Mouse (Mus musculus): ENCODE results near the gene Slc35f6. TPM values are rescaled to one million over a fixed set of nuclear protein-coding genes. Genes with fewer than 3 reads are reported as not detected.

The Slc35f6 gene
- 33.1 TPM for polyA plus RNA-seq (2012; fragmentation: generic; extraction: Trizol)

- TF ChIP-seq E2F4 (IDR thresholded peaks at IDR 0.05; ENCODE audit: insufficient read depth) (no peak), MAX (IDR thresholded peaks at IDR 0.05; ENCODE audit: low read depth) (no peak), MYOD1 (IDR thresholded peaks at IDR 0.05; ENCODE audit: control insufficient read depth in 1 of 3, insufficient read length in 2 of 3, low read depth in 2 of 3) (no peak), USF1 (IDR thresholded peaks at IDR 0.05; ENCODE audit: low read depth) (peak; percentile 85), CEBPB (IDR thresholded peaks at IDR 0.05; ENCODE audit: insufficient read depth, poor library complexity, severe bottlenecking) (no peak), POLR2A (IDR thresholded peaks at IDR 0.05; ENCODE audit: insufficient read length, low read depth) (peak; percentile 72), SRF (IDR thresholded peaks at IDR 0.05; ENCODE audit: control insufficient read depth, insufficient read length, low read depth) (no peak), POLR2AphosphoS2 (IDR thresholded peaks at IDR 0.05; ENCODE audit: insufficient read length, low read depth) (peak; percentile 85), MYOG (IDR thresholded peaks at IDR 0.05; ENCODE audit: control insufficient read depth in 1 of 3, insufficient read depth in 1 of 3, insufficient read length in 2 of 3, low read depth in 2 of 3) (no peak)
- Histone ChIP-seq H3K4me2 (ENCODE audit: low read depth) (peak within 1 kb of the TSS; percentile 93), H3K27me3 (ENCODE audit: control insufficient read depth, insufficient read depth, insufficient read length) (no peaks in the 10 kb centered on the region), H3K36me3 (ENCODE audit: control insufficient read depth, insufficient read depth) (no peaks in the 10 kb centered on the region), H3K4me3 (peak within 1 kb of the TSS; percentile 86), H3K79me2 (ENCODE audit: control insufficient read depth, insufficient read depth) (peaks cover 17% of the 10 kb centered on the region), H3ac (ENCODE audit: control insufficient read depth, insufficient read length) (peak within 1 kb of the TSS; percentile 63)
Measured at GRCm38 (mm10) chr5:30647815-30648560, at the start of gene Slc35f6. Gene Slc35f6, plus strand, starts transcription at chr5:30647933.

GRCm38 (mm10) chr5:30601397-30601796, 46.3 kb upstream of the Slc35f6 start:
- Histone ChIP-seq H3K36me3 (ENCODE audit: control insufficient read depth, insufficient read depth) (no peaks in the 10 kb centered on the region), H3K4me3 (no peak overlapping the region), H3ac (ENCODE audit: control insufficient read depth, insufficient read length) (no peak overlapping the region), H3K79me2 (ENCODE audit: control insufficient read depth, insufficient read depth) (no peaks in the 10 kb centered on the region), H3K27me3 (ENCODE audit: control insufficient read depth, insufficient read depth, insufficient read length) (peaks cover 74% of the 10 kb centered on the region), H3K4me2 (ENCODE audit: low read depth) (no peak overlapping the region)
- no peak for TF ChIP-seq SRF (IDR thresholded peaks at IDR 0.05; ENCODE audit: control insufficient read depth, insufficient read length, low read depth)
- TF ChIP-seq MYOD1 (IDR thresholded peaks at IDR 0.05; ENCODE audit: control insufficient read depth in 1 of 3, insufficient read length in 2 of 3, low read depth in 2 of 3) = no peak
- TF ChIP-seq USF1 (IDR thresholded peaks at IDR 0.05; ENCODE audit: low read depth) = no peak
- TF ChIP-seq MYOG (IDR thresholded peaks at IDR 0.05; ENCODE audit: control insufficient read depth in 1 of 3, insufficient read depth in 1 of 3, insufficient read length in 2 of 3, low read depth in 2 of 3) = no peak
- TF ChIP-seq CEBPB (IDR thresholded peaks at IDR 0.05; ENCODE audit: insufficient read depth, poor library complexity, severe bottlenecking) = no peak
- TF ChIP-seq E2F4 (IDR thresholded peaks at IDR 0.05; ENCODE audit: insufficient read depth) = no peak
- TF ChIP-seq REST (IDR thresholded peaks at IDR 0.05; ENCODE audit: insufficient read depth, insufficient read length) = no peak
- no peak for TF ChIP-seq POLR2AphosphoS2 (IDR thresholded peaks at IDR 0.05; ENCODE audit: insufficient read length, low read depth)
- no peak for TF ChIP-seq TCF12 (IDR thresholded peaks at IDR 0.05; ENCODE audit: insufficient read depth, poor library complexity, severe bottlenecking)
- TF ChIP-seq TCF3 (IDR thresholded peaks at IDR 0.05; ENCODE audit: insufficient read length, low read depth) = no peak
- TF ChIP-seq POLR2A (IDR thresholded peaks at IDR 0.05; ENCODE audit: insufficient read length, low read depth) = no peak
- TF ChIP-seq MAX (IDR thresholded peaks at IDR 0.05; ENCODE audit: low read depth) = no peak

GRCm38 (mm10) chr5:30603255-30603654, 44.5 kb upstream of the Slc35f6 start:
- no peaks in the 10 kb centered on the region for H3K36me3 ChIP-seq (ENCODE audit: control insufficient read depth, insufficient read depth)
- H3K4me2 ChIP-seq (ENCODE audit: low read depth) = no peak overlapping the region
- no peak overlapping the region for H3ac ChIP-seq (ENCODE audit: control insufficient read depth, insufficient read length)
- TF ChIP-seq MYOG (IDR thresholded peaks at IDR 0.05; ENCODE audit: control insufficient read depth in 1 of 3, insufficient read depth in 1 of 3, insufficient read length in 2 of 3, low read depth in 2 of 3) (no peak), MAX (IDR thresholded peaks at IDR 0.05; ENCODE audit: low read depth) (no peak), TCF12 (IDR thresholded peaks at IDR 0.05; ENCODE audit: insufficient read depth, poor library complexity, severe bottlenecking) (no peak), E2F4 (IDR thresholded peaks at IDR 0.05; ENCODE audit: insufficient read depth) (no peak), USF1 (IDR thresholded peaks at IDR 0.05; ENCODE audit: low read depth) (no peak), MYOD1 (IDR thresholded peaks at IDR 0.05; ENCODE audit: control insufficient read depth in 1 of 3, insufficient read length in 2 of 3, low read depth in 2 of 3) (no peak), CEBPB (IDR thresholded peaks at IDR 0.05; ENCODE audit: insufficient read depth, poor library complexity, severe bottlenecking) (no peak)
- H3K4me3 ChIP-seq = no peak overlapping the region
- peaks cover 69% of the 10 kb centered on the region for H3K27me3 ChIP-seq (ENCODE audit: control insufficient read depth, insufficient read depth, insufficient read length)
- H3K79me2 ChIP-seq (ENCODE audit: control insufficient read depth, insufficient read depth) = no peaks in the 10 kb centered on the region

DNA sequence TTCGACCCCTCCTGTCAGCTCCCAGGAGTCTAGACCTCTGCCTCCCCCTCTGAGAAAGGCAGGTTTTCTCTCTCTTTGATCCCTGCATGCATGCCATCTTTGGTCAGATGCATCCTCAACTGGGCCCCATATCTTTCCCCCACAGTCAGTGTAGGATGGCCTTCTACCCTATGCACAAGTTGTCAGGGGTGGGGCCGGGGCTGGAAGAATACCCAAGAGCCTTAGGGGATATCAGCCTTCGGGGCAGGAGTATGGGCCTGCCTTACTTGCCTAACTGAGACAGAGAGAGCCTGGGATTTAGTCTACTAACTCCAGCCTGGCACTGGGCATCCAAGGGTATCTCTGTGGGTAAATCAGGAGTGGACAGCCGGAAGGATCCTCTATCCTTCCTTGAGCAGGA, 43.8 kb upstream of the Slc35f6 start:
- H3K4me3 ChIP-seq = no peak overlapping the region
- H3K79me2 ChIP-seq (ENCODE audit: control insufficient read depth, insufficient read depth) = no peaks in the 10 kb centered on the region
- H3K36me3 ChIP-seq (ENCODE audit: control insufficient read depth, insufficient read depth) = no peaks in the 10 kb centered on the region
- H3K4me2 ChIP-seq (ENCODE audit: low read depth) = no peak overlapping the region
- no peak overlapping the region for H3ac ChIP-seq (ENCODE audit: control insufficient read depth, insufficient read length)
- H3K27me3 ChIP-seq (ENCODE audit: control insufficient read depth, insufficient read depth, insufficient read length) = peaks cover 64% of the 10 kb centered on the region
- TF ChIP-seq SRF (IDR thresholded peaks at IDR 0.05; ENCODE audit: control insufficient read depth, insufficient read length, low read depth) = no peak

DNA sequence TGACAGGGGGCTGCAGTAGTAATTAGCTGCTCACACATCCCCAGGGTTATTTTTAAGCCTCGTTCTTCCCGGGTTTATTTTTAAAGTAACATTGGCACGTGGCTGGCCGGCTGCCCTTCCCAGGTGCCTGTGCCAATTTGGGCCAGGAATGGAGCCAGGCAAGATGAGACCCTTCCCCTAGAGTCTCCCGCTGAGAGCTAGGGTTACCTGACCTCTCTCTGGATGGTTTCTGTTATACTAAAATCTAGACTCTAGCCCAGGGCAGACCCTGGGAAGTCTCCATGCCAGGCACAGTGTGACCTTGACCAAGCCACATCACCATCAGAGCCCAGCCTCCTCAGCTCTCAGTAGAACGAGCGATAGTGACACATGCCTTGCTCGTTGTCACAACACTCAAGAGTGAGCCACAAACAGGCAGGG, 43.0 kb upstream of the Slc35f6 start:
- no peak overlapping the region for H3ac ChIP-seq (ENCODE audit: control insufficient read depth, insufficient read length)
- H3K36me3 ChIP-seq (ENCODE audit: control insufficient read depth, insufficient read depth) = no peaks in the 10 kb centered on the region
- no peaks in the 10 kb centered on the region for H3K79me2 ChIP-seq (ENCODE audit: control insufficient read depth, insufficient read depth)
- no peak overlapping the region for H3K4me3 ChIP-seq
- H3K27me3 ChIP-seq (ENCODE audit: control insufficient read depth, insufficient read depth, insufficient read length) = peaks cover 60% of the 10 kb centered on the region
- H3K4me2 ChIP-seq (ENCODE audit: low read depth) = no peak overlapping the region
- TF ChIP-seq CEBPB (IDR thresholded peaks at IDR 0.05; ENCODE audit: insufficient read depth, poor library complexity, severe bottlenecking) = no peak
- no peak for TF ChIP-seq SRF (IDR thresholded peaks at IDR 0.05; ENCODE audit: control insufficient read depth, insufficient read length, low read depth)
- no peak for TF ChIP-seq POLR2A (IDR thresholded peaks at IDR 0.05; ENCODE audit: insufficient read length, low read depth)
- TF ChIP-seq MYOD1 (IDR thresholded peaks at IDR 0.05; ENCODE audit: control insufficient read depth in 1 of 3, insufficient read length in 2 of 3, low read depth in 2 of 3) = no peak
- no peak for TF ChIP-seq TCF3 (IDR thresholded peaks at IDR 0.05; ENCODE audit: insufficient read length, low read depth)
- no peak for TF ChIP-seq MAX (IDR thresholded peaks at IDR 0.05; ENCODE audit: low read depth)
- TF ChIP-seq REST (IDR thresholded peaks at IDR 0.05; ENCODE audit: insufficient read depth, insufficient read length) = no peak
- TF ChIP-seq MYOG (IDR thresholded peaks at IDR 0.05; ENCODE audit: control insufficient read depth in 1 of 3, insufficient read depth in 1 of 3, insufficient read length in 2 of 3, low read depth in 2 of 3) = no peak
- TF ChIP-seq POLR2AphosphoS2 (IDR thresholded peaks at IDR 0.05; ENCODE audit: insufficient read length, low read depth) = no peak
- TF ChIP-seq USF1 (IDR thresholded peaks at IDR 0.05; ENCODE audit: low read depth) = no peak
- TF ChIP-seq TCF12 (IDR thresholded peaks at IDR 0.05; ENCODE audit: insufficient read depth, poor library complexity, severe bottlenecking) = no peak
- no peak for TF ChIP-seq E2F4 (IDR thresholded peaks at IDR 0.05; ENCODE audit: insufficient read depth)
